Comparison of ENCODE assay signal across 29 mouse cellular contexts in genomic region chr9:32295061-32295800, GRCm38 (mm10). TPM values are rescaled to one million over a fixed set of nuclear protein-coding genes. Genes with fewer than 3 reads are reported as not detected.
DNase-seq lines count a peak whose midpoint lies in the region; ATAC-seq lines count a peak whose summit lies in the region.
"Had no signal": no experiment of that assay in that cellular context is flagged by ENCODE, and none has a peak within 500 bp of the region (broad histone marks: within the 10 kb centered on the region; RNA-seq: fewer than 3 reads in every experiment).

No protein-coding gene starts in this region.

- DNase-seq in brain, adult 2 months (ENCODE audit: low read depth, low spot score), result peak; percentile 15
- DNase-seq in cerebellum, adult 18-20 months, result peak; percentile 64 to 75
- DNase-seq in cerebellum, postnatal 10 days, result peak; percentile 48 to 49
- DNase-seq in spleen, adult 18-20 months, result no peak
- DNase-seq: adrenal gland, postnatal 14 days; gastrocnemius, postnatal 14 days; heart, postnatal 4 days; kidney, adult 2 months; kidney, postnatal 36 days; liver, postnatal 0 days; lung, postnatal 36 days; right cerebral cortex, postnatal 4 days; thymus, adult 18-20 months; thymus, postnatal 25 days had no signal

- 0 out of 2 replicates have a peak, but pooled peaks have one; percentile 22 for ATAC-seq in hindbrain, embryonic 12.5 days (ENCODE audit: low FRiP score)
- ATAC-seq in hindbrain, embryonic 16.5 days, result no peak
- ATAC-seq in erythroblast, adult 5-6 weeks (replicated peaks; ENCODE audit: low FRiP score, poor library complexity, severe bottlenecking), result no peak
- ATAC-seq: CD4-positive, CD25-positive, alpha-beta regulatory T cell, adult 4 months; forebrain, embryonic 14.5 days; intestine, embryonic 15.5 days; liver, embryonic 12.5 days; liver, postnatal 0 days had no signal

- no peaks in the 10 kb centered on the region for H3K36me3 ChIP-seq in hindbrain, embryonic 12.5 days
- H3K36me3 ChIP-seq in hindbrain, embryonic 16.5 days (ENCODE audit: control insufficient read depth, insufficient read depth, low read length), result no peaks in the 10 kb centered on the region
- H3K36me3 ChIP-seq: embryonic facial prominence, embryonic 15.5 days; hindbrain, embryonic 15.5 days; intestine, embryonic 15.5 days; liver, embryonic 12.5 days; neural tube, embryonic 13.5 days; stomach, embryonic 15.5 days had no signal

- peaks cover 5% of the 10 kb centered on the region; the same call in 1 of the 2 replicates for H3K4me1 ChIP-seq in hindbrain, embryonic 12.5 days
- peaks cover 4% of the 10 kb centered on the region; the same call in 1 of the 2 replicates for H3K4me1 ChIP-seq in hindbrain, embryonic 16.5 days (ENCODE audit: control insufficient read depth, insufficient read depth, low read depth, low read length)
- H3K4me1 ChIP-seq: embryonic facial prominence, embryonic 15.5 days; stomach, embryonic 15.5 days had no signal

- H3K9ac ChIP-seq in hindbrain, embryonic 12.5 days, result no peak overlapping the region
- no peak overlapping the region for H3K9ac ChIP-seq in hindbrain, embryonic 16.5 days (ENCODE audit: low read depth, low read length)
- H3K9ac ChIP-seq: embryonic facial prominence, embryonic 15.5 days; hindbrain, embryonic 15.5 days; intestine, embryonic 15.5 days; liver, embryonic 12.5 days; liver, postnatal 0 days; neural tube, embryonic 13.5 days; stomach, embryonic 15.5 days had no signal

- WGBS in hindbrain, embryonic 12.5 days, result 84% methylated on average over 9 of the region's 9 CpGs
- 73% methylated on average over 9 of the region's 9 CpGs for WGBS in hindbrain, embryonic 16.5 days

- no peak overlapping the region for H3K27ac ChIP-seq in hindbrain, embryonic 12.5 days
- H3K27ac ChIP-seq in hindbrain, embryonic 16.5 days (ENCODE audit: low read depth, low read length), result no peak overlapping the region
- H3K27ac ChIP-seq: embryonic facial prominence, embryonic 15.5 days; hindbrain, embryonic 15.5 days; intestine, embryonic 15.5 days; layer of hippocampus, adult 2 months; left cerebral cortex, adult 2 months; liver, embryonic 12.5 days; neural tube, embryonic 13.5 days; stomach, embryonic 15.5 days had no signal

- H3K4me2 ChIP-seq in hindbrain, embryonic 12.5 days (replicated peaks), result no peak overlapping the region
- H3K4me2 ChIP-seq in hindbrain, embryonic 16.5 days (ENCODE audit: low read length), result no peak overlapping the region
- H3K4me2 ChIP-seq: embryonic facial prominence, embryonic 15.5 days; heart, embryonic 11.5 days; hindbrain, embryonic 15.5 days; intestine, embryonic 15.5 days; liver, embryonic 12.5 days; midbrain, embryonic 11.5 days; neural tube, embryonic 13.5 days; stomach, embryonic 15.5 days had no signal

- no peaks in the 10 kb centered on the region for H3K27me3 ChIP-seq in hindbrain, embryonic 12.5 days
- H3K27me3 ChIP-seq in hindbrain, embryonic 16.5 days (replicated peaks; ENCODE audit: control insufficient read depth, insufficient read depth, low read length), result no peaks in the 10 kb centered on the region
- H3K27me3 ChIP-seq: embryonic facial prominence, embryonic 15.5 days; hindbrain, embryonic 15.5 days; intestine, embryonic 15.5 days; neural tube, embryonic 13.5 days; stomach, embryonic 15.5 days had no signal

- no peak overlapping the region for H3K4me3 ChIP-seq in hindbrain, embryonic 12.5 days
- no peak overlapping the region for H3K4me3 ChIP-seq in hindbrain, embryonic 16.5 days (ENCODE audit: low read length)
- H3K4me3 ChIP-seq: embryonic facial prominence, embryonic 15.5 days; hindbrain, embryonic 15.5 days; intestine, embryonic 15.5 days; layer of hippocampus, adult 2 months; left cerebral cortex, adult 2 months; liver, embryonic 12.5 days; neural tube, embryonic 13.5 days; stomach, embryonic 15.5 days had no signal

- H3K9me3 ChIP-seq in hindbrain, embryonic 12.5 days (replicated peaks), result no peaks in the 10 kb centered on the region
- H3K9me3 ChIP-seq in hindbrain, embryonic 16.5 days (ENCODE audit: control insufficient read depth, low read length), result no peaks in the 10 kb centered on the region
- H3K9me3 ChIP-seq: embryonic facial prominence, embryonic 15.5 days; hindbrain, embryonic 15.5 days; intestine, embryonic 15.5 days; liver, embryonic 12.5 days; neural tube, embryonic 13.5 days; stomach, embryonic 15.5 days had no signal

RNA-seq across cellular contexts. Expression of gene Kcnj5, which starts 48.9 kb away (rescaled TPM):
- polyA plus RNA-seq in hindbrain, embryonic 12.5 days (2016; fragmentation: Nextera tagmentation; extraction: Ambion mirVana), result 0.29 and 0.45 TPM in 2 replicates
- 0.58 and 0.86 TPM in 2 replicates for polyA plus RNA-seq in hindbrain, embryonic 16.5 days (2015; fragmentation: Nextera tagmentation; extraction: Ambion mirVana)
- total RNA-seq in erythroblast, adult 5-6 weeks (2015; ENCODE audit: low replicate concordance), result 0.19 TPM in 1 of 2 replicates, not detected in the other
- total RNA-seq in erythroblast, adult 5-6 weeks (2017; ENCODE audit: low replicate concordance), result 0.43 and 1.5 TPM in 2 replicates
- total RNA-seq: gastrocnemius, postnatal 14 days had no signal
- polyA plus RNA-seq: CD4-positive, CD25-positive, alpha-beta regulatory T cell, adult 4 months had no signal

Comparison
In these comparisons a context has a peak if more than half of its experiments do, and no peak if none do; other contexts are left out.
1. DNase-seq: peak in brain, adult 2 months (single experiment), cerebellum, adult 18-20 months (2 of 2) and cerebellum, postnatal 10 days (2 of 2); none in spleen, adult 18-20 months (0 of 2).